Mouse (Mus musculus): ENCODE results near the gene Cbx1.

Cbx1 gene

DNA sequence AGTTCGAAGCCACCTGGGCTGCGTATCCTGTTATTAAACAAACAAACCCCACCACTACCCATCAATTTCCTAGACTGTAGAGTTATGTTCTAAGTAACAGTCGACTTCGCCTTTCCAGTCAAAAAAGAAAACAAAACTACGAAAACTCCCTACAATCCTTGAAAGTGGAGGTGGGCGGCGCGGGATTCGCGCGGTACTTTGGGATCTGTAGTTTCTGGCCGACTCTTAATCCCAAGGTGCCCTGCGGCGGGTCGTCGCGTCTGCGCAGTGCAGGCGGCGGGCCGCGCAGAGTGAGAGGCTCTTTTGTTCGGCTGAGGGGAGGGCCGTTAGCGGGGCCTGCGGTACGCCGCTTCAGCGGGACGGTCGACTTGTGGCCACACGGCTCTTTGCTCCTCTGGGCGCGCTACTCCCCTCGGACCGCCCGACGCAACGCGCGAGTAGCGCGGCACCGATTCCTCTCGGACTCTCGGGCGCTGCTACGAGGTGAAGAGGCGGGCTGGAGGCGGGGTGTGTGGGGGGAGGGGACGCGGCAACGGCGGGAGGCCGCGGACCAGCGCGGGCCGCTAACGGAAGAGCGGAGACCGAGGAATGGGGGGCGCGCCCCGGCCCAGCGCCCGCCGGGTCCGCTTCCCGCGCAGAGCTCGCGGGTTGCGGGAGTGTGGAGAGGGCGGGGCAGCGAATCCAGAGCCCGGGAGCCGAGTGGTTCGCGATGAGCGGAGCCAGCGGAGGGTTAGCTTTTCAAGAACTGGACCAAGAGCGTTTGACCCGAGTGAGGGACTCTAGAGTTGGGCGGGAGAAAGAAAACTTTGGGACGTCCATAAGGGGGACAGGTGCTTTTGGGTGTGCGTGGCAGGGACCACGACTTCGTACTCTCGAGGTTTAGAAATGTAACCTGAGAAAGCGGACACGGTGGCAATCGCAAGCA lies at the start of gene Cbx1:
Gene Cbx1 (plus strand): TSS at position 257 of the 925 bp plus-strand sequence.
- in situ Hi-C loops (cut with MboI; ENCODE audit: low pct_unique_long_range_greater_than_20kb in 1 of 2, low sequenced_read_pairs in 2 of 2, unreplicated experiment in 1 of 2) = no loop called here

GRCm38 (mm10) chr11:96740796-96741195 lies 48.1 kb upstream of the Cbx1 start:
- in situ Hi-C loops (cut with MboI; ENCODE audit: low pct_unique_long_range_greater_than_20kb in 1 of 2, low sequenced_read_pairs in 2 of 2, unreplicated experiment in 1 of 2) = no loop called here

GRCm38 (mm10) chr11:96741995-96742394 lies 46.9 kb upstream of the Cbx1 start:
- in situ Hi-C loops (cut with MboI; ENCODE audit: low pct_unique_long_range_greater_than_20kb in 1 of 2, low sequenced_read_pairs in 2 of 2, unreplicated experiment in 1 of 2) = no loop called here

- in situ Hi-C loops (cut with MboI; ENCODE audit: low pct_unique_long_range_greater_than_20kb in 1 of 2, low sequenced_read_pairs in 2 of 2, unreplicated experiment in 1 of 2) = no loop called here
These were observed 45.9 kb upstream of the Cbx1 start for GRCm38 (mm10) chr11:96743000-96743399.

DNA sequence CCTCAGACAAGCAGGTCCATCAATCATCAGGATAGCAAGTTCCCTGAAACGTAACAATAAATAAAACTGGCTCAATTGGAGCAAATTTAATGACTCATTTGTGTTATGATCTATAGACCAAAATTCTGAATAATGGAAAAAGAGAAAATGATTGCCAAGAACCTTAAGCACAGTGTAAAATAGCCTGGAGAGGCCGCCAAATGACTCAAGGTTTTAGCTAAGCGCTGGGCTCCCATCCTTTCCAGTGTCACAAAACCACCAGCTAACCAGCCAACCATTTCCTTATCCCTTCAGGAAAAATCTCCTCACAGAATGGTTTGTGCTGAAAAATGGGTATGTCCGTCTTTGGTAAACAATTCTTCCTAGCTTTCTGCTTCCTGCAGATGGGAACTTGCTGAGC lies 45.0 kb upstream of the Cbx1 start:
- in situ Hi-C loops (cut with MboI; ENCODE audit: low pct_unique_long_range_greater_than_20kb in 1 of 2, low sequenced_read_pairs in 2 of 2, unreplicated experiment in 1 of 2) = no loop called here

DNA sequence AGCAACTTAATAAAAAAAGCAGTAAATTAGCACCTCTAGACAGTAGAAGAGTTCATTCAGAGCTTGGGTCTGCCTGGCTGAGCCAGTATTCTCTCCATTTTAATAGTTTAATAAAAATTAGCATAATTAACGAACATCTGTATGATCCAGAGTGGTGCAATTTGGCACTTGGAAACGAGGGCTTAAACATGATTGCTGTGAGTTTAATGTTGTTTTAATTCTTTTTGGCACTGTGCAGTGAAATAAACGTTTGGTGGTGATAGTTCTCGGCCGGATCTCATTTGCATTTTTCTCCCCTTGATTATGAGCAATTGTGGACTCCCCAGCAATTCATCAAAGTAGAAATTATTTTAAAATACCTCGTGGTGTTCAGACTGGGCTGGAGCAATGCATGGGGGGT lies 42.3 kb upstream of the Cbx1 start:
- in situ Hi-C loops (cut with MboI; ENCODE audit: low pct_unique_long_range_greater_than_20kb in 1 of 2, low sequenced_read_pairs in 2 of 2, unreplicated experiment in 1 of 2) = no loop called here

DNA sequence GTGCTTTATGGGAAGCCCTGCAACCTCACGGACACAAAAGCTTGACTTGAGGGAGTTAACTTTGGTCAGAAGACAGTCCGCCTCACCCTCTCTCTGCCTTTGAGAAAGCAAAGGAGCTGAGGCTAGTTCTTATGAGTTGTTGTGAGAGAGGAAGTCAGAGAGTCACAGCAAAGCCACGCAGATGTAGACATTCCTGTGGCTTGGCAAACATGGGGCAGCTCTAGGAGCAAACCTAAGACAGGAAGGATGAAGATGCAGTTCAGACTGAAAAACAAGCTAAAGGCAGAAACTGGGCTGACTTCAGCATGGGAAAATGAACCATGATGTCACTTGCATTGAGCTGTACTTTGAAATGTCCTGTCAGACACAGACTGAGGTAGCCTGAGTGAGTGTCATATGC lies 41.4 kb upstream of the Cbx1 start:
- in situ Hi-C loops (cut with MboI; ENCODE audit: low pct_unique_long_range_greater_than_20kb in 1 of 2, low sequenced_read_pairs in 2 of 2, unreplicated experiment in 1 of 2) = no loop called here

GRCm38 (mm10) chr11:96755298-96755697 lies 33.6 kb upstream of the Cbx1 start:
- in situ Hi-C loops (cut with MboI; ENCODE audit: low pct_unique_long_range_greater_than_20kb in 1 of 2, low sequenced_read_pairs in 2 of 2, unreplicated experiment in 1 of 2) = loop anchor here (5.0 to 10.0 kb wide), 2 partner anchors 97 to 100 kb away; no protein-coding TSS in a partner anchor

DNA sequence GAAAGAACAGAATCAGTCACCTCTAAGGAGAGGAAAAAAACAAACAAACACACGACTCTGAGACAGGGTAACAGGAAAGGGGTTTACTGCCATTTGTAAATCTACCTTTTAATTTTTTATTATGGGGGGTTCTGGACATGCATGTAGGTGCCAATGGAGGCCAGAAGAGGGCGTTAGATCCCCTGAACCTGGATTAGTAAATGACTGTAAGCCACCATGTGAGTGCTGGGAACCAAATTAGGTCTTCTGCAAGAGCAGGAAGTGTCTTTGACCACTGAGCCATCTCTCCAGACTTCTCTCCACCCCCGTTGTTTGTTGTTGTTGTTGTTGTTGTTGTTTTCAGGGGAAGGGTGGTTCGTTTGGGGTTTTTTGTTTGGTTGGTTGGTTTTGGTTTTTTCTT lies 31.5 kb upstream of the Cbx1 start:
- in situ Hi-C loops (cut with MboI; ENCODE audit: low pct_unique_long_range_greater_than_20kb in 1 of 2, low sequenced_read_pairs in 2 of 2, unreplicated experiment in 1 of 2) = loop anchor here (5.0 to 10.0 kb wide), 2 partner anchors 95 to 97 kb away; no protein-coding TSS in a partner anchor

- in situ Hi-C loops (cut with MboI; ENCODE audit: low pct_unique_long_range_greater_than_20kb in 1 of 2, low sequenced_read_pairs in 2 of 2, unreplicated experiment in 1 of 2) = loop anchor here (5.0 to 10.0 kb wide), 2 partner anchors 94 to 96 kb away; no protein-coding TSS in a partner anchor
These were observed 30.5 kb upstream of the Cbx1 start for GRCm38 (mm10) chr11:96758402-96758801.

- in situ Hi-C loops (cut with MboI; ENCODE audit: low pct_unique_long_range_greater_than_20kb in 1 of 2, low sequenced_read_pairs in 2 of 2, unreplicated experiment in 1 of 2) = no loop called here
These were observed 28.9 kb upstream of the Cbx1 start for GRCm38 (mm10) chr11:96760042-96760441.

DNA sequence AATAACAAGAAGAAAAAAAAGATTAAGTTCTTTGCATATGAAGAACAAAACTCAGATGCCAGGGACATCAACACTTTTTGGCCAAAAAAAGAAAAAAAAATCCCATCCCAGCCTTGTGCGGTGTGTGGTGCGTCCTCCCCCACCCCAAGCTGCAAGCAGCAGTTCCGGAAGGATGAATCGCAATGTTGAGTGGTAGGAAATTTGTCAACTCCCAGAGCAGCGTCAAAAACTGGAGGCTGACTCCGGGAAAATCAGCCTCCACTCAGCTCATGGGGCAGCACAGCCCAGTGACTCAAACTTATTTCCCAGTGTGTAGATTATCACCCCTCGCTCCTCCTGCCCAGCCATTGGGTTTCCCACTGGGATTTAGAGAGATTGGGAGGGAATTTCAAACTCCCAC lies 26.9 kb upstream of the Cbx1 start:
- in situ Hi-C loops (cut with MboI; ENCODE audit: low pct_unique_long_range_greater_than_20kb in 1 of 2, low sequenced_read_pairs in 2 of 2, unreplicated experiment in 1 of 2) = no loop called here

DNA sequence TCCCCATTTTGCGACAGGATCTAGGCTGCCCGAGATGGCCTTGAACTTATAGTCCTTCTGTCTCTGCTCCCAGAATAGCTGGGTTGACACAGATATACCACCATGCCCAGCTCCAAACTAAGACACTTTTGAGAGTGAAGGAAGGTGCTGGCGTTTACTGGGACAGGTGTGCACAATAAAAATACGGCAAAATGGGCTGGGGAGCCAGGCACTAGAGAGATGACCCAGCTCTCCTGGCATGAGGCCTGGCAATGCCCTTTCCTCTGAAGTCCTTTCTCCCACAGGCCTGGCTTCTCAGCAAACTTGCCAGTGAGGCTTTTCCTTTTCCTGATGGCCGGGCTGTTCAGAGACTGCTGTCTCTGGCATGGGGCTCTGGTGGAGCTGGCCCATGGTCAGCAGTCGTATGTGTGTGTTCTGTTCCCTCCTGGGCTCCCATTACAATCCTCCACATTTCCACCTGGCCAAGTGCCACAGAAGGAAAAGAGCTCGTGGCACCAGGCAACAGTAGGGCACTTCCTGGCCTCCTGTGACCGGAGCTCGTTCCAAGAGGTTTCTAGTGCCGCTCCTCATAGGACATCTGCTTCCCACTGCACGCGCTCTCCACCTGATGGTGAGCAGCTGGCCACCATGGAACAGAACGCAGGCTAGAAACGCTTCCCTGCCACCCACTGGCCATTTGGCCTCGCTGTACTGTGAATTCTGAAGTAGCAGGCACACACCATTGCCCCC lies 26.0 kb upstream of the Cbx1 start:
- in situ Hi-C loops (cut with MboI; ENCODE audit: low pct_unique_long_range_greater_than_20kb in 1 of 2, low sequenced_read_pairs in 2 of 2, unreplicated experiment in 1 of 2) = no loop called here

GRCm38 (mm10) chr11:96764511-96765350 lies 24.2 kb upstream of the Cbx1 start:
- in situ Hi-C loops (cut with MboI; ENCODE audit: low pct_unique_long_range_greater_than_20kb in 1 of 2, low sequenced_read_pairs in 2 of 2, unreplicated experiment in 1 of 2) = no loop called here

DNA sequence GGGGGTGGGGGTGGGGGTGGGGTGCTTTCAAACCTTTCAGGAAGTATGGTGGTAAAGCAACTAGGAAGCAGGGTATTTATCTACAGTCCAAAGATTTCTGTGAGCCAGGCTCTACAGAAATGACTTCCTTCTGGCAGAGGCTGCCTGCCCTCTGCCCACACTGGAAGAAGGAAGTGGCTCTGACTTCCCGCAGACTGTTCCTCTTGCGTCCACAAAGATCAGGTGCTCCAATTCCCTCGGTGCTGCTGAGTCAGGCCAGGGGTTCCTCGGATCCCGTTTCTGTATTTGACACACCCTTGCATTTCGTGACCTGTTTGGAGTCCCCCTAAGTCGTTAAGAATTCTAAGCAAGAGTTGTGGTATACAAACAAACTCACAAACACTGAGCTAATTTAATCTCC lies 23.3 kb upstream of the Cbx1 start:
- in situ Hi-C loops (cut with MboI; ENCODE audit: low pct_unique_long_range_greater_than_20kb in 1 of 2, low sequenced_read_pairs in 2 of 2, unreplicated experiment in 1 of 2) = no loop called here

DNA sequence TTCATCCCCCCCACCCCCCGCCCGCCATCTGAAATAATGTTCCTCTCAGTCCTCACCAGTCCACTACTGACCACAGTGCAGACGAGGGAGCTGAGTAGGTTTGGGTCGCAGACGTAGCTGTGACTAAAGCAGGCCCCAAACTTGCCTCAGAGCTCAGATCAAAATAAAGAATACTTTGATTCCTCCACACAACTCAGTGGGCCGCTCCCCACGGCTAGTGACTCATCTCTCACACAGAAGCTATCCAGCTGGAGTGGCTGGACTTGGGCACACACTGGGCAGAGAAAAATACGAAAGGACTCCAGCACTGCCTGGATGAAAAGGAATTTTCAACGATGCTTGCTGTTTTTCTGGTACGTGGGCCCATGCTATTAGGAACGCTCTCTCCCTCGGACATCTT lies 22.4 kb upstream of the Cbx1 start:
- in situ Hi-C loops (cut with MboI; ENCODE audit: low pct_unique_long_range_greater_than_20kb in 1 of 2, low sequenced_read_pairs in 2 of 2, unreplicated experiment in 1 of 2) = no loop called here

DNA sequence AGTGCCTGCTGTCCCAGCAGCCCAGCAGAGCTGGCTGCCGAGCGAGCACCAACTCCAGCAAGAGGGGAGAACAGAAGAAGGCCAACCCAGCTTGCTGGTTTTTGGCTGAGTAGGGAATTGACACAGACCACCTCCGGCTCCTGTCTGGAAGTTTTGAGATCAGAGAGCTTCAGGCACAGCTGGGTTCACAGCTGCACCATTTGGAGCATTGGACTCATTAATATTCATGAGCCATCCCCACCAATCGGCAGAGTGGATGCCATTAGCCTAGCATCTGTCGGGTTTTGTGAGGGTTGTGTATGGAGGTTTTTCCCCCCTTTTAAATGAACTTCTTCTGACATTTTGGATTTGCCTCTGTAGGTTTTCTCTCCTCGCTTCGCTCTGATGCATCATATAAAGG lies 21.8 kb upstream of the Cbx1 start:
- in situ Hi-C loops (cut with MboI; ENCODE audit: low pct_unique_long_range_greater_than_20kb in 1 of 2, low sequenced_read_pairs in 2 of 2, unreplicated experiment in 1 of 2) = no loop called here

DNA sequence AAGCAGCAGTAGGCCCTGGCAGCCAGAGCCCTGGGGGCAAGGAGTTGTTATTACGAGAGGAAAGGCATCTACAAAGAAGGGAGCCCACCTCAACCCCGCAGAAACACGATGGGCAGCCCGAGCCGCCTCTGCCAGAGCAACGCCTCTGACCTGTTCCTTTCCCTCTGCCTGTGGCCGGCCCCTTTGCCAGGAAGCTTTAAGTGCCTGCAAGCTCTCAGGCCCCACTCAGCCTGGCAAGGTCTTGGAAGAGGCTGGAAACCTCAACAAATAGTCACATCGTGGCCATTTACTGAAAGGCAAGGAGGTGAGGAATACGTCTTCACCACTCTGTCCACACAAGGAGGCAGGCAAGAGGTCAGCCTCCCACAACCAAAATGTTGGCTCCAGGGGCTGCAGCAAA lies 20.7 kb upstream of the Cbx1 start:
- in situ Hi-C loops (cut with MboI; ENCODE audit: low pct_unique_long_range_greater_than_20kb in 1 of 2, low sequenced_read_pairs in 2 of 2, unreplicated experiment in 1 of 2) = no loop called here

All from mouse embryonic stem cell (cell line).